Mouse (Mus musculus) MEL (cell line): ENCODE results near the gene Matn3. TPM values are rescaled to one million over a fixed set of nuclear protein-coding genes. Genes with fewer than 3 reads are reported as not detected.

Experiments
- DNase-seq: peaks from one replicate; pipeline ENCODE4 v3.0.0; 2011; ENCODE audit warnings: low read depth, low spot score
- H3K27ac ChIP-seq: 2 replicates; pipeline ENCODE4 v1.5.1; 2012; ENCODE audit warnings: low read depth, mild to moderate bottlenecking, control low read depth, low read length, moderate library complexity; ENCODE audit not compliant: control insufficient read depth
- H3K27me3 ChIP-seq, 2 experiments: fragments of 150-350 bp in 1 of 2; sonication (generic) in 1 of 2; 2 replicates each; pipeline ENCODE4 v1.6.1; 2012; ENCODE audit warnings: low read length in 2 of 2, mild to moderate bottlenecking in 2 of 2, improper control_type of control experiment in 1 of 2, moderate library complexity in 1 of 2; ENCODE audit not compliant: insufficient read depth in 2 of 2, control insufficient read depth in 1 of 2
- H3K36me3 ChIP-seq, 2 experiments: 2 replicates each; pipeline ENCODE4 v1.6.1; 2012 to 2014; ENCODE audit warnings: low read length in 2 of 2, improper control_type of control experiment in 1 of 2, inconsistent platforms in 1 of 2, mild to moderate bottlenecking in 1 of 2; ENCODE audit not compliant: insufficient read depth in 2 of 2, control insufficient read depth in 1 of 2
- H3K4me1 ChIP-seq, 2 experiments: fragments of 150-350 bp in 1 of 2; sonication (generic) in 1 of 2; 2 replicates each; pipeline ENCODE4 v1.6.1; 2012; ENCODE audit warnings: low read length in 2 of 2, improper control_type of control experiment in 1 of 2, mild to moderate bottlenecking in 1 of 2; ENCODE audit not compliant: insufficient read depth in 2 of 2, control insufficient read depth in 1 of 2
- H3K4me3 ChIP-seq, 2 experiments: fragments of 150-350 bp in 1 of 2; sonication (generic) in 1 of 2; 2 replicates each; pipeline ENCODE4 v1.5.1; 2012; ENCODE audit warnings: low read depth in 2 of 2, low read length in 2 of 2, mild to moderate bottlenecking in 2 of 2, moderate library complexity in 2 of 2, control low read depth in 1 of 2, improper control_type of control experiment in 1 of 2; ENCODE audit not compliant: control insufficient read depth in 1 of 2, insufficient read depth in 1 of 2
- H3K79me2 ChIP-seq: 2 replicates; pipeline ENCODE4 v1.6.1; 2012; ENCODE audit warnings: mild to moderate bottlenecking, low read length, moderate library complexity; ENCODE audit not compliant: control insufficient read depth, poor library complexity, insufficient read depth
- H3K9ac ChIP-seq: 2 replicates; pipeline ENCODE4 v1.6.1; 2012; ENCODE audit warnings: low read depth, mild to moderate bottlenecking, control low read depth, low read length, moderate library complexity; ENCODE audit not compliant: control insufficient read depth, poor library complexity, severe bottlenecking
- H3K9me3 ChIP-seq: fragments of 150-350 bp; sonication (generic); replicated peaks from 2 replicates; pipeline ENCODE4 v1.6.1; 2012; ENCODE audit warnings: mild to moderate bottlenecking, low read length, improper control_type of control experiment, moderate library complexity; ENCODE audit not compliant: insufficient read depth
- CHD2 ChIP-seq: IDR thresholded peaks from 2 replicates; pipeline ENCODE4 v1.6.1; 2011; ENCODE audit warnings: low read length, improper control_type of control experiment
- CTCF ChIP-seq, 3 experiments: IDR thresholded peaks in 2 of 3; conservative IDR thresholded peaks in 1 of 3; 2 replicates each; pipeline ENCODE4 v1.5.1; 2011 to 2012; ENCODE audit warnings: low read length in 3 of 3, low read depth in 2 of 3, mild to moderate bottlenecking in 2 of 3, improper control_type of control experiment in 1 of 3, inconsistent platforms in 1 of 3, mixed read lengths in 1 of 3, moderate library complexity in 1 of 3; ENCODE audit not compliant: control insufficient read depth in 1 of 3, insufficient read depth in 1 of 3, poor library complexity in 1 of 3, severe bottlenecking in 1 of 3
- E2F4 ChIP-seq: IDR thresholded peaks from 2 replicates; pipeline ENCODE4 v1.6.1; 2011; ENCODE audit warnings: low read depth, low read length, improper control_type of control experiment, borderline replicate concordance
- ELF1 ChIP-seq: IDR thresholded peaks from 2 replicates; pipeline ENCODE4 v1.6.1; 2014; ENCODE audit warnings: low read depth, mild to moderate bottlenecking, inconsistent platforms, low read length, improper control_type of control experiment, moderate library complexity
- EP300 ChIP-seq, 2 experiments: IDR thresholded peaks; 2 replicates each; pipeline ENCODE4 v1.6.1; 2011; ENCODE audit warnings: improper control_type of control experiment in 2 of 2, low read length in 2 of 2, low read depth in 1 of 2, mild to moderate bottlenecking in 1 of 2
- GATA1 ChIP-seq: IDR thresholded peaks from 2 replicates; pipeline ENCODE4 v1.6.1; 2011; ENCODE audit warnings: low read depth, low read length, improper control_type of control experiment
- HCFC1 ChIP-seq: IDR thresholded peaks from 2 replicates; pipeline ENCODE4 v1.6.1; 2012; ENCODE audit warnings: low read depth, mild to moderate bottlenecking, inconsistent platforms, low read length, improper control_type of control experiment, moderate library complexity
- KAT2A ChIP-seq: conservative IDR thresholded peaks from 2 replicates; pipeline ENCODE4 v1.6.1; 2012; ENCODE audit warnings: low read depth, low read length, improper control_type of control experiment, inconsistent platforms
- MAFK ChIP-seq: IDR thresholded peaks from 2 replicates; pipeline ENCODE4 v1.6.1; 2011; ENCODE audit warnings: low read depth, mild to moderate bottlenecking, low read length, improper control_type of control experiment, borderline replicate concordance
- MAX ChIP-seq: IDR thresholded peaks from 2 replicates; pipeline ENCODE4 v1.6.1; 2011; ENCODE audit warnings: low read length, improper control_type of control experiment
- MAZ ChIP-seq: IDR thresholded peaks from 2 replicates; pipeline ENCODE4 v1.6.1; 2012; ENCODE audit warnings: low read depth, mild to moderate bottlenecking, inconsistent platforms, low read length, improper control_type of control experiment
- NELFE ChIP-seq: IDR thresholded peaks from 2 replicates; pipeline ENCODE4 v1.6.1; 2011; ENCODE audit warnings: low read depth, low read length, improper control_type of control experiment
- NRF1 ChIP-seq: IDR thresholded peaks from 2 replicates; pipeline ENCODE4 v1.6.1; 2014; ENCODE audit warnings: low read depth, mild to moderate bottlenecking, inconsistent platforms, low read length, improper control_type of control experiment, moderate library complexity; ENCODE audit not compliant: poor library complexity, insufficient read depth, severe bottlenecking
- RAD21 ChIP-seq: IDR thresholded peaks from 2 replicates; pipeline ENCODE4 v1.6.1; 2011; ENCODE audit warnings: mild to moderate bottlenecking, low read depth, low read length, improper control_type of control experiment
- SIN3A ChIP-seq: IDR thresholded peaks from 2 replicates; pipeline ENCODE4 v1.6.1; 2012; ENCODE audit warnings: low read length, improper control_type of control experiment, inconsistent platforms
- TAL1 ChIP-seq: IDR thresholded peaks from 2 replicates; pipeline ENCODE4 v1.6.1; 2012; ENCODE audit warnings: mild to moderate bottlenecking, inconsistent platforms, low read length, moderate library complexity, mixed read lengths
- TBP ChIP-seq: IDR thresholded peaks from 2 replicates; pipeline ENCODE4 v1.8.0; 2011; ENCODE audit warnings: low read depth, low read length, improper control_type of control experiment
- TCF12 ChIP-seq: IDR thresholded peaks from 2 replicates; pipeline ENCODE4 v1.6.1; 2014; ENCODE audit warnings: low read depth, mild to moderate bottlenecking, inconsistent platforms, low read length, improper control_type of control experiment, moderate library complexity
- USF1 ChIP-seq: IDR thresholded peaks from 2 replicates; pipeline ENCODE4 v1.6.1; 2014; ENCODE audit warnings: low read depth, mild to moderate bottlenecking, inconsistent platforms, low read length, improper control_type of control experiment, moderate library complexity
- ZC3H11A ChIP-seq: IDR thresholded peaks from 2 replicates; pipeline ENCODE4 v1.6.1; 2012; ENCODE audit warnings: low read depth, mild to moderate bottlenecking, inconsistent platforms, low read length, improper control_type of control experiment
- polyA plus RNA-seq, 2 experiments: library from polyadenylated mRNA; stranded (reverse) in 1 of 2; unstranded in 1 of 2; fragments of >175 nt in 1 of 2; fragments of >200 nt in 1 of 2; gene quantifications; 2 replicates each; pipeline versions ENCODE4 v1.2.1 to v1.2.4; 2012; ENCODE audit warnings: low replicate concordance in 2 of 2, low read depth in 1 of 2; ENCODE audit not compliant: insufficient read length in 2 of 2, insufficient read depth in 1 of 2, missing spikeins in 1 of 2
- total RNA-seq: library from RNA; depleted of rRNA; stranded (reverse); fragments of 300-350 nt; gene quantifications from 2 replicates; pipeline ENCODE4 v1.2.3, GENCODE M21; 2012

Gene Matn3
- total and polyA plus RNA-seq, 3 experiments = not detected

GRCm38 (mm10) chr12:8912860-8913685 lies 34.7 kb upstream of the Matn3 start:
- no peaks in the 10 kb centered on the region for H3K4me1 ChIP-seq
- H3K27me3 ChIP-seq = no peaks in the 10 kb centered on the region
- H3K36me3 ChIP-seq = no peaks in the 10 kb centered on the region
- H3K4me3 ChIP-seq = no peak overlapping the region
- H3K9me3 ChIP-seq = no peaks in the 10 kb centered on the region
- no peak overlapping the region for H3K9ac ChIP-seq
- DNase-seq = no peak
- TF ChIP-seq NRF1 (no peak), E2F4 (no peak), TAL1 (no peak), GATA1 (no peak), MAX (no peak), MAFK (no peak), TBP (no peak), ZC3H11A (no peak), NELFE (no peak), USF1 (no peak), TCF12 (no peak), KAT2A (no peak), CTCF (IDR thresholded peaks at IDR 0.05 in 2 of 3, conservative IDR thresholded peaks at IDR 0.05 in 1 of 3; ENCODE audit: control insufficient read depth in 1 of 3, insufficient read depth in 1 of 3, low read depth in 2 of 3, low read length in 3 of 3, poor library complexity in 1 of 3, severe bottlenecking in 1 of 3) (no peak), EP300 (IDR thresholded peaks at IDR 0.05; ENCODE audit: low read depth in 1 of 2, low read length in 2 of 2) (no peak), MAZ (no peak), ELF1 (no peak)
- no peaks in the 10 kb centered on the region for H3K79me2 ChIP-seq
- no peak overlapping the region for H3K27ac ChIP-seq

- DNase-seq = no peak
- H3K27ac ChIP-seq = no peak overlapping the region
- no peaks in the 10 kb centered on the region for H3K4me1 ChIP-seq
- no peak overlapping the region for H3K9ac ChIP-seq
- H3K9me3 ChIP-seq = no peaks in the 10 kb centered on the region
- H3K27me3 ChIP-seq = no peaks in the 10 kb centered on the region
- no peak for TF ChIP-seq CHD2
- TF ChIP-seq SIN3A = no peak
- TF ChIP-seq GATA1 = no peak
- TF ChIP-seq RAD21 = no peak
- no peak for TF ChIP-seq HCFC1
- no peak overlapping the region for H3K4me3 ChIP-seq
- H3K36me3 ChIP-seq = no peaks in the 10 kb centered on the region
- no peaks in the 10 kb centered on the region for H3K79me2 ChIP-seq
These were observed 33.9 kb upstream of the Matn3 start for GRCm38 (mm10) chr12:8913701-8914340.
